Mouse (Mus musculus): Measurements from ENCODE around the gene Ccser1. TPM values are rescaled to one million over a fixed set of nuclear protein-coding genes. Genes with fewer than 3 reads are reported as not detected.

The Ccser1 gene
- polyA plus RNA-seq, 1 experiment from 2014 or later = 23.5 TPM

DNA sequence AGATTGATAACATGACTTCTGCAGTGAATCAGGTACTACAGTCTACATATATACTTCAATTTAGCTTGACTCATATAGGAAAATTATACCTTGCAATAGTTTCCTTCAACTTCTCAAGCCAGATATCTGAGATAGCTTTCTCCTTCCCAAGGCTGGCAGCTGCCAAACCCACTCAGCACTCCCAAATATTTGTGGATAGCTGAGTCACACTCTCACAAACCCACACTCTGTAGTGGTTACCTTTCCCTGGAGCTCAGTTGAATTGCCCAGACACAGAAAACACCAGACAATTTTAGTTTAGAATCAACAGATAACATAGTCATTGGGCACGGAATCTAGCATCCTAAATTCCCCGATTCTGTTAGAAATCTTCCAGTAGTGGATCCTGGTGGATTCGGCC, 732.8 kb downstream of the Ccser1 start:
- Histone ChIP-seq H3K4me1 (ENCODE audit: control insufficient read depth, insufficient read depth, low read length) (no peaks in the 10 kb centered on the region), H3K36me3 (ENCODE audit: control insufficient read depth, insufficient read depth, low read length) (no peaks in the 10 kb centered on the region), H3K27ac (replicated peaks; ENCODE audit: low read depth, low read length) (no peak overlapping the region), H3K9ac (replicated peaks; ENCODE audit: low read length) (no peak overlapping the region), H3K4me2 (ENCODE audit: low read length) (no peak overlapping the region), H3K9me3 (ENCODE audit: control insufficient read depth, low read length) (no peaks in the 10 kb centered on the region), H3K27me3 (ENCODE audit: control insufficient read depth, insufficient read depth, low read length) (no peaks in the 10 kb centered on the region), H3K4me3 (replicated peaks; ENCODE audit: low read depth, low read length) (no peak overlapping the region)
- DNase-seq (no peak), ATAC-seq (ENCODE audit: low FRiP score, low TSS enrichment) (no peak)
- WGBS = 96% methylated on average over 3 of the region's 3 CpGs

DNA sequence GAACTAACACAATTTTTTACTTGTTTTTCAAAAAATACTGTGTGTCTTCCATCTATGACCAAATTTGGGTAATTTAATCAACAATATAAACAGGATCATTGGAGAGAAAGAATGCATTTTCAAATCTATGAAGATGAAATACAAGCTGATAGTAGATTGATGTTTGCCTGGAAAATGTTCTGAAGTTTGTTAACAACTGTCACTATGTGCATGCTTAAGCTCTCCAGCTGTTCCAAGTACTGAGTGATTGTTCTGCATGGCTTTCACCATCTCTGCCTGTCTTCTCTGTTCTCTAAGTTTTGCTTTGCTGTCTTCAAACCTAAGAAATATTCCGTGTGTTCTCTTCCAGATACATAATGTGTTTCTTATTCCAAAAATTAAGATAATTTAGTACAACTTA, 751.5 kb downstream of the Ccser1 start:
- no peaks in the 10 kb centered on the region for H3K9me3 ChIP-seq (ENCODE audit: control insufficient read depth, low read length)
- WGBS = 94% methylated on average over 1 of the region's 1 CpGs

DNA sequence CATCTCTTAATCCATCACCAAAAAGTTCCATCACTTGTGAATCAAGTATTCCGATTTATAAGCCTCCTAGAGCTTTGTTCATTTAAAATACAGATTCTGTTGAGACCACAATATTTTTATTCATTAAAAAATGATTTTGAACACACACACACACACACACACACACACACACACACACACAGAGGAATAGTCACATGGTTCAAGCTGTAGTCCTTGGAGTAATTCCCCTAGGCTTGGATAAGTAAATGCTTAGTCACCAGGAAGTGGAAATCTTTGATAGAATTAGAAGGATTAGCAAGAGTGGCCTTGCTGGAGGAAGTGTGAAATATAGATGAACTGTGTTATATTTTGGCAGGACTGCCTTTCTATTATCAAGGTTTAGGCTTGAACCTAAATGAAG, 756.5 kb downstream of the Ccser1 start:
- Histone ChIP-seq H3K27me3 (ENCODE audit: control insufficient read depth, insufficient read depth, low read length) (no peaks in the 10 kb centered on the region), H3K4me2 (ENCODE audit: low read length) (no peak overlapping the region), H3K4me1 (ENCODE audit: control insufficient read depth, insufficient read depth, low read length) (no peaks in the 10 kb centered on the region), H3K9ac (replicated peaks; ENCODE audit: low read length) (no peak overlapping the region), H3K36me3 (ENCODE audit: control insufficient read depth, insufficient read depth, low read length) (no peaks in the 10 kb centered on the region), H3K4me3 (replicated peaks; ENCODE audit: low read depth, low read length) (no peak overlapping the region), H3K9me3 (ENCODE audit: control insufficient read depth, low read length) (no peaks in the 10 kb centered on the region), H3K27ac (replicated peaks; ENCODE audit: low read depth, low read length) (no peak overlapping the region)
- DNase-seq = no peak
- no peak for ATAC-seq (ENCODE audit: low FRiP score, low TSS enrichment)
- WGBS = 91% methylated on average over 1 of the region's 1 CpGs

More for the DNA sequence above, 751.5 kb downstream of the Ccser1 start:
- DNase-seq (no peak), ATAC-seq (ENCODE audit: low FRiP score, low TSS enrichment) (no peak)
- no peaks in the 10 kb centered on the region for H3K4me1 ChIP-seq (ENCODE audit: control insufficient read depth, insufficient read depth, low read length)
- no peak overlapping the region for H3K9ac ChIP-seq (replicated peaks; ENCODE audit: low read length)
- no peak overlapping the region for H3K4me3 ChIP-seq (replicated peaks; ENCODE audit: low read depth, low read length)
- no peaks in the 10 kb centered on the region for H3K36me3 ChIP-seq (ENCODE audit: control insufficient read depth, insufficient read depth, low read length)
- no peak overlapping the region for H3K27ac ChIP-seq (replicated peaks; ENCODE audit: low read depth, low read length)
- H3K4me2 ChIP-seq (ENCODE audit: low read length) = no peak overlapping the region
- no peaks in the 10 kb centered on the region for H3K27me3 ChIP-seq (ENCODE audit: control insufficient read depth, insufficient read depth, low read length)

DNA sequence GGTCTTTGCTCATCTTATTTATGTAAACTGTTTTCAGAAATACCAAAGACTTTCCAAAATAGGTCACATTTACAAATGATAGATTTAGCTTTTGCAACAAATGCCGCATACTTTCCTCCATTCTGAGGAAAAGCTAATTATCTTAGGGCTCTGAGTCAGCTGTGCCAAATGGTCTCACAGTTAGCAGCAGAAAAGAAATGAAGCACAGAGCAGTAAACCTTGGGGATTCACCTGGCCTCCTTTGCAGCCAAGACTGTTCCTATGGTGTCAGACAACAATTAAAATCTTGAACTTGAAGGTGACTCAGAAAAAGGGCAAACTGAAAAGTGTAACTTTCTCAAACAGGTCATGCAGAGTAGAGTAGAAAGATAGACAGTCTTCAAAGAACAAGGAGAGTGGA, 759.1 kb downstream of the Ccser1 start:
- WGBS = 93% methylated on average over 1 of the region's 1 CpGs
- Histone ChIP-seq H3K4me2 (ENCODE audit: low read length) (no peak overlapping the region), H3K27me3 (ENCODE audit: control insufficient read depth, insufficient read depth, low read length) (no peaks in the 10 kb centered on the region), H3K9me3 (ENCODE audit: control insufficient read depth, low read length) (no peaks in the 10 kb centered on the region), H3K27ac (replicated peaks; ENCODE audit: low read depth, low read length) (no peak overlapping the region), H3K4me1 (ENCODE audit: control insufficient read depth, insufficient read depth, low read length) (no peaks in the 10 kb centered on the region), H3K4me3 (replicated peaks; ENCODE audit: low read depth, low read length) (no peak overlapping the region), H3K9ac (replicated peaks; ENCODE audit: low read length) (no peak overlapping the region), H3K36me3 (ENCODE audit: control insufficient read depth, insufficient read depth, low read length) (no peaks in the 10 kb centered on the region)
- DNase-seq = no peak
- ATAC-seq (ENCODE audit: low FRiP score, low TSS enrichment) = no peak

DNA sequence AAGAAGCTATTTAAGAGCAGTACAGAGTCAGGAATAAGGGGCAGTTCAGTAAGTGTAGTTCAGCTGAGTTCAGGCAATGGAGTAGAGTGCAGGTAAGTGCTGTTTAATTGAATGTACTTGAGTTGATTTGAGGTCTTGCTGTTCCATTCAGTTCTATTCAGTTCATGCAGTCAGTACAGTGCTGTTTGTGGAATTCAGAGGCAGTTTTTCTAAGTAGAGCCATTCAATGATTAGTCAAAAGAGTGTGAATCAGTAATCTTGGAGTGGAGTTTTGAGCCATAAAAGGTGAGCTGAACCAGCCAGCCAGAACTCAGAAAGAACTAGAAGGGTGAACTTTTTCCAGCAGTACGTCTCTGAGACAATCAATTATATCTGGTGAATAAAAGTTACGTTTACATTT, 773.6 kb downstream of the Ccser1 start:
- H3K4me2 ChIP-seq (ENCODE audit: low read length) = no peak overlapping the region
- H3K9me3 ChIP-seq (ENCODE audit: control insufficient read depth, low read length) = no peaks in the 10 kb centered on the region
- H3K36me3 ChIP-seq (ENCODE audit: control insufficient read depth, insufficient read depth, low read length) = no peaks in the 10 kb centered on the region
- 94% methylated on average over 2 of the region's 2 CpGs for WGBS
- DNase-seq (no peak), ATAC-seq (ENCODE audit: low FRiP score, low TSS enrichment) (no peak)
- no peak overlapping the region for H3K4me3 ChIP-seq (replicated peaks; ENCODE audit: low read depth, low read length)
- no peak overlapping the region for H3K27ac ChIP-seq (replicated peaks; ENCODE audit: low read depth, low read length)
- no peaks in the 10 kb centered on the region for H3K27me3 ChIP-seq (ENCODE audit: control insufficient read depth, insufficient read depth, low read length)
- H3K9ac ChIP-seq (replicated peaks; ENCODE audit: low read length) = no peak overlapping the region
- no peaks in the 10 kb centered on the region for H3K4me1 ChIP-seq (ENCODE audit: control insufficient read depth, insufficient read depth, low read length)

DNA sequence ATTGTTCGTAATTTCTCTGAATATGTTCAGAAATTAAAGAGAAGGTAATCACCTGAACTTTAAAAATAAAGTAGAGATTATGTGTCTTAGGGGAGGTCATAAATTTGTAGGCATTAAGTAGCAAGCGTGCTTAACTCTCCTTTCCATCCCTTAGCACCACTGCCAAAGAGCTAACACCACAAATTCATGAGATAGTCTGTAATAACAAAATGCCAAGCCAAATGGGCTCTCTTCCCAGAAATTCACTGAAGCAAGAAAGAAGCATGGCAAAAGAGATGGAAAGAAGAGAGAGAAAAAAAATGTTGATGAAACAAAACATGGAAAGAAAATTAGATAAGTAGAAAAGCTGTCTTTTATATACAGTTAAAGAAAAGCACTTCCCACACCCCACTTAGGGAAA, 796.8 kb downstream of the Ccser1 start:
- DNase-seq (peak; percentile 48), ATAC-seq (ENCODE audit: low FRiP score, low TSS enrichment) (no peak)
- Histone ChIP-seq H3K9me3 (ENCODE audit: control insufficient read depth, low read length) (no peaks in the 10 kb centered on the region), H3K4me1 (ENCODE audit: control insufficient read depth, insufficient read depth, low read length) (no peaks in the 10 kb centered on the region), H3K4me2 (ENCODE audit: low read length) (no peak overlapping the region), H3K36me3 (ENCODE audit: control insufficient read depth, insufficient read depth, low read length) (no peaks in the 10 kb centered on the region), H3K9ac (replicated peaks; ENCODE audit: low read length) (no peak overlapping the region), H3K27ac (replicated peaks; ENCODE audit: low read depth, low read length) (no peak overlapping the region), H3K4me3 (replicated peaks; ENCODE audit: low read depth, low read length) (no peak overlapping the region), H3K27me3 (ENCODE audit: control insufficient read depth, insufficient read depth, low read length) (no peaks in the 10 kb centered on the region)
- 77% methylated on average over 2 of the region's 2 CpGs for WGBS

DNA sequence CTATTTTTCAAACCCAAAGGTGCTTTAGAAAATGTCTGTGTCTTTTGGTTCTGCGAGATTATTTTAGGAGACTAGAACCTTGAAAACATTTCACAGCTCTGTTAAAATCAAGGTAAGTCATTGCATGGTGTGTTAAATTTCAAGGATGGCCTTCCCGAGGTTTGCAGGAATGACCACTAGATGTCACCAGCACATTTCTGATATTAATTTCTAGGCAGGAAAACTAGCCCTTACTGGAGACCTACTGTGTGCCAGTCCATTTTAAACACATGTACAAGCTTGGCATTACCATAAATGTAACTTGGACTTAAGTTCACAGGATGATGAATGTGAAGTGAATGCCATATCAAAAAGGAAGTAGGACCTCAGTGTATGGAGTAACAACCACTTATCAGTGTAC, 798.3 kb downstream of the Ccser1 start:
- no peaks in the 10 kb centered on the region for H3K27me3 ChIP-seq (ENCODE audit: control insufficient read depth, insufficient read depth, low read length)
- 25% methylated on average over 2 of the region's 2 CpGs for WGBS

DNA sequence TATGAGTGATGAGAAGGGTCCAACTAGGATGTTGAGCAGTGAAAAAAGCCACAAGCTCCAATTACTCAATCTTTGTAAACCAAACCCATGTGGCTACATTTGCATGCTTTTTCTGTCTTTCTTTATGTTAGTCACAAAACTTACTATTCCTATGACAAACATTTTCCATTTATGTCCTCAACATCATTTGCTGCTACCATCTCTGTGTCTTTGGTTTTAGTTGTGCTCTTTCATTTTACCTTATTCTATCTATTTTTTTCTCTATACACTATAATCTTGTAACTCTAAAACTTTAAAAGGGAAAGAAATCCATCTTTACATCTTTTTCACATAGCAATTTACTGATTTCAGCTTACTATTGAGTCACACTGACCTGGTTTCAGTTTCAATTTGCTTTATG, 834.2 kb downstream of the Ccser1 start:
- H3K36me3 ChIP-seq (ENCODE audit: control insufficient read depth, insufficient read depth, low read length) = no peaks in the 10 kb centered on the region
- ATAC-seq (ENCODE audit: low FRiP score, low TSS enrichment) = no peak
- no peak for DNase-seq
- no peak overlapping the region for H3K4me2 ChIP-seq (ENCODE audit: low read length)
- no peaks in the 10 kb centered on the region for H3K9me3 ChIP-seq (ENCODE audit: control insufficient read depth, low read length)
- no peak overlapping the region for H3K4me3 ChIP-seq (replicated peaks; ENCODE audit: low read depth, low read length)
- H3K9ac ChIP-seq (replicated peaks; ENCODE audit: low read length) = no peak overlapping the region
- no peaks in the 10 kb centered on the region for H3K4me1 ChIP-seq (ENCODE audit: control insufficient read depth, insufficient read depth, low read length)
- no peak overlapping the region for H3K27ac ChIP-seq (replicated peaks; ENCODE audit: low read depth, low read length)
- no peaks in the 10 kb centered on the region for H3K27me3 ChIP-seq (ENCODE audit: control insufficient read depth, insufficient read depth, low read length)

More for the DNA sequence above, 798.3 kb downstream of the Ccser1 start:
- H3K9ac ChIP-seq (replicated peaks; ENCODE audit: low read length) = no peak overlapping the region
- no peak overlapping the region for H3K27ac ChIP-seq (replicated peaks; ENCODE audit: low read depth, low read length)
- no peak overlapping the region for H3K4me2 ChIP-seq (ENCODE audit: low read length)
- H3K4me3 ChIP-seq (replicated peaks; ENCODE audit: low read depth, low read length) = no peak overlapping the region
- no peaks in the 10 kb centered on the region for H3K4me1 ChIP-seq (ENCODE audit: control insufficient read depth, insufficient read depth, low read length)
- no peaks in the 10 kb centered on the region for H3K36me3 ChIP-seq (ENCODE audit: control insufficient read depth, insufficient read depth, low read length)
- H3K9me3 ChIP-seq (ENCODE audit: control insufficient read depth, low read length) = no peaks in the 10 kb centered on the region
- DNase-seq (peak; percentile 41), ATAC-seq (ENCODE audit: low FRiP score, low TSS enrichment) (no peak)

DNA sequence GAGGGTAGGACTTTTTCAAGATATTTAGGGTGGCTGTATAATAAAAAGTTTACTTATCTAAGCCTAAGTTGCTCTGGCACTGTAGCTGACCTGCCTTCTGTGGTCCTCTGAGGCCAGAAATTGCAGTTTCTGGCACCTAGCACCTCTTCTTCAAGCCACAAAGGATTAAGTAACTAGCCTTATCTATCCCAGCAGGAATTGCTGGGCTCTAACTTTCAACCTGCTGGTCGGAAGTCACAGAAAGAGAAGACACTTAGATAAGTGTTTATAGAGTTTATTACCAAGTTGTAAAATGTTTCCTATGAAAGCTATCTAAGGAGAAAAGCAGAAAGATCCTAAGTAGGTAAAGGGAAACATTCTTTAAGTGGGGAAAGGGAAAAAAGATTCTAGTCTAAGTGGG, 864.3 kb downstream of the Ccser1 start:
- WGBS = 86% methylated on average over 1 of the region's 1 CpGs
- Histone ChIP-seq H3K4me3 (replicated peaks; ENCODE audit: low read depth, low read length) (no peak overlapping the region), H3K4me1 (ENCODE audit: control insufficient read depth, insufficient read depth, low read length) (no peaks in the 10 kb centered on the region), H3K9me3 (ENCODE audit: control insufficient read depth, low read length) (no peaks in the 10 kb centered on the region), H3K4me2 (ENCODE audit: low read length) (no peak overlapping the region), H3K27me3 (ENCODE audit: control insufficient read depth, insufficient read depth, low read length) (no peaks in the 10 kb centered on the region), H3K36me3 (ENCODE audit: control insufficient read depth, insufficient read depth, low read length) (no peaks in the 10 kb centered on the region), H3K27ac (replicated peaks; ENCODE audit: low read depth, low read length) (no peak overlapping the region), H3K9ac (replicated peaks; ENCODE audit: low read length) (no peak overlapping the region)
- DNase-seq (no peak), ATAC-seq (ENCODE audit: low FRiP score, low TSS enrichment) (no peak)

All from midbrain, embryonic 14.5 days (tissue).